Mouse (Mus musculus): ENCODE data around the gene Rassf1. TPM values are rescaled to one million over a fixed set of nuclear protein-coding genes. Genes with fewer than 3 reads are reported as not detected.

Gene Rassf1
- total RNA-seq, 1 experiment = 41.4 TPM

- no peak for DNase-seq (ENCODE audit: low read depth, low spot score)
- H3K9me3 ChIP-seq (ENCODE audit: control insufficient read depth, insufficient read depth, low read depth, low read length) = no peaks in the 10 kb centered on the region
- H3K27ac ChIP-seq (ENCODE audit: insufficient read depth, low read depth, low read length, poor library complexity, severe bottlenecking) = no peak overlapping the region
- in situ Hi-C loops (cut with MboI; ENCODE audit: low sequenced_read_pairs in 2 of 2, unreplicated experiment in 2 of 2) = no loop called here
- peaks cover 19% of the 10 kb centered on the region for H3K36me3 ChIP-seq (ENCODE audit: control insufficient read depth, insufficient read depth, low read length, poor library complexity, severe bottlenecking)
- H3K4me1 ChIP-seq (ENCODE audit: control insufficient read depth in 2 of 2, insufficient read depth in 2 of 2, low read length in 2 of 2, poor library complexity in 1 of 2) = peaks cover 0 to 21% of the 10 kb centered on the region in 2 experiments; a peak in 2 of 4 replicates
- TF ChIP-seq ZNF384 (IDR thresholded peaks at IDR 0.05; ENCODE audit: low read depth, low read length) (no peak), MAFK (IDR thresholded peaks at IDR 0.05; ENCODE audit: insufficient read depth, low read depth, low read length) (no peak), ZC3H11A (IDR thresholded peaks at IDR 0.05; ENCODE audit: borderline replicate concordance, low read depth, low read length) (no peak), CHD2 (IDR thresholded peaks at IDR 0.05; ENCODE audit: low read depth, low read length) (no peak), HCFC1 (IDR thresholded peaks at IDR 0.05; ENCODE audit: borderline replicate concordance, insufficient read depth, low read length) (no peak)
- no peak overlapping the region; a peak in 1 of 4 replicates for H3K4me3 ChIP-seq (ENCODE audit: insufficient read depth in 1 of 2, low read depth in 1 of 2, low read length in 2 of 2, poor library complexity in 1 of 2, severe bottlenecking in 1 of 2)
- H3K9ac ChIP-seq (ENCODE audit: insufficient read depth, low read depth, low read length, poor library complexity, severe bottlenecking) = no peak overlapping the region; the same call in 1 of the 2 replicates
These were observed 35.1 kb downstream of the Rassf1 start for GRCm38 (mm10) chr9:107586504-107586903.

- peak within 1 kb of the TSS; percentile 87 for H3K9ac ChIP-seq (ENCODE audit: insufficient read depth, low read depth, low read length, poor library complexity, severe bottlenecking)
- H3K4me1 ChIP-seq (ENCODE audit: control insufficient read depth in 2 of 2, insufficient read depth in 2 of 2, low read length in 2 of 2, poor library complexity in 1 of 2) = peaks cover 0 to 17% of the 10 kb centered on the region in 2 experiments; a peak in 2 of 4 replicates
- peaks cover 26% of the 10 kb centered on the region for H3K36me3 ChIP-seq (ENCODE audit: control insufficient read depth, insufficient read depth, low read length, poor library complexity, severe bottlenecking)
- peak; percentile 99 for TF ChIP-seq HCFC1 (IDR thresholded peaks at IDR 0.05; ENCODE audit: borderline replicate concordance, insufficient read depth, low read length)
- TF ChIP-seq CHD2 (IDR thresholded peaks at IDR 0.05; ENCODE audit: low read depth, low read length) = no peak
- in situ Hi-C loops (cut with MboI; ENCODE audit: low sequenced_read_pairs in 2 of 2, unreplicated experiment in 2 of 2) = no loop called here
- H3K27ac ChIP-seq (ENCODE audit: insufficient read depth, low read depth, low read length, poor library complexity, severe bottlenecking) = 0 out of 2 replicates have a peak within 1 kb of the TSS, but pooled peaks have one; percentile 16
- H3K4me3 ChIP-seq (ENCODE audit: insufficient read depth in 1 of 2, low read depth in 1 of 2, low read length in 2 of 2, poor library complexity in 1 of 2, severe bottlenecking in 1 of 2) = peak within 1 kb of the TSS; percentile 83 to 86
- no peaks in the 10 kb centered on the region for H3K9me3 ChIP-seq (ENCODE audit: control insufficient read depth, insufficient read depth, low read depth, low read length)
- DNase-seq (ENCODE audit: low read depth, low spot score) = peak; percentile 95
These were observed 35.8 kb downstream of the Rassf1 start, which contains the start of gene Ifrd2 for GRCm38 (mm10) chr9:107586974-107587832. Gene Ifrd2, plus strand, starts transcription at chr9:107587642.

- Histone ChIP-seq H3K9me3 (ENCODE audit: control insufficient read depth, insufficient read depth, low read depth, low read length) (no peaks in the 10 kb centered on the region), H3K36me3 (ENCODE audit: control insufficient read depth, insufficient read depth, low read length, poor library complexity, severe bottlenecking) (peaks cover 33% of the 10 kb centered on the region), H3K9ac (ENCODE audit: insufficient read depth, low read depth, low read length, poor library complexity, severe bottlenecking) (peak overlapping the region; percentile 87), H3K4me1 (ENCODE audit: control insufficient read depth in 2 of 2, insufficient read depth in 2 of 2, low read length in 2 of 2, poor library complexity in 1 of 2) (peaks cover 0 to 11% of the 10 kb centered on the region in 2 experiments; a peak in 2 of 4 replicates), H3K27ac (ENCODE audit: insufficient read depth, low read depth, low read length, poor library complexity, severe bottlenecking) (0 out of 2 replicates have a peak overlapping the region, but pooled peaks have one; percentile 16), H3K4me3 (ENCODE audit: insufficient read depth in 1 of 2, low read depth in 1 of 2, low read length in 2 of 2, poor library complexity in 1 of 2, severe bottlenecking in 1 of 2) (peak overlapping the region; percentile 83 to 86)
- DNase-seq (ENCODE audit: low read depth, low spot score) = no peak
- in situ Hi-C loops (cut with MboI; ENCODE audit: low sequenced_read_pairs in 2 of 2, unreplicated experiment in 2 of 2) = no loop called here
- no peak for TF ChIP-seq ZNF384 (IDR thresholded peaks at IDR 0.05; ENCODE audit: low read depth, low read length)
- no peak for TF ChIP-seq CHD2 (IDR thresholded peaks at IDR 0.05; ENCODE audit: low read depth, low read length)
- TF ChIP-seq ZC3H11A (IDR thresholded peaks at IDR 0.05; ENCODE audit: borderline replicate concordance, low read depth, low read length) = no peak
- TF ChIP-seq MAFK (IDR thresholded peaks at IDR 0.05; ENCODE audit: insufficient read depth, low read depth, low read length) = no peak
- no peak for TF ChIP-seq HCFC1 (IDR thresholded peaks at IDR 0.05; ENCODE audit: borderline replicate concordance, insufficient read depth, low read length)
These were observed 36.7 kb downstream of the Rassf1 start for GRCm38 (mm10) chr9:107587833-107588639.

- TF ChIP-seq CHD2 (IDR thresholded peaks at IDR 0.05; ENCODE audit: low read depth, low read length) (no peak), MAFK (IDR thresholded peaks at IDR 0.05; ENCODE audit: insufficient read depth, low read depth, low read length) (no peak), HCFC1 (IDR thresholded peaks at IDR 0.05; ENCODE audit: borderline replicate concordance, insufficient read depth, low read length) (no peak), ZC3H11A (IDR thresholded peaks at IDR 0.05; ENCODE audit: borderline replicate concordance, low read depth, low read length) (no peak), ZNF384 (IDR thresholded peaks at IDR 0.05; ENCODE audit: low read depth, low read length) (no peak)
- H3K27ac ChIP-seq (ENCODE audit: insufficient read depth, low read depth, low read length, poor library complexity, severe bottlenecking) = peak overlapping the region; percentile 6; the same call in 1 of the 2 replicates
- no peak overlapping the region for H3K9ac ChIP-seq (ENCODE audit: insufficient read depth, low read depth, low read length, poor library complexity, severe bottlenecking)
- DNase-seq (ENCODE audit: low read depth, low spot score) = no peak
- peaks cover 0 to 25% of the 10 kb centered on the region in 2 experiments; a peak in 2 of 4 replicates for H3K4me1 ChIP-seq (ENCODE audit: control insufficient read depth in 2 of 2, insufficient read depth in 2 of 2, low read length in 2 of 2, poor library complexity in 1 of 2)
- H3K4me3 ChIP-seq (ENCODE audit: insufficient read depth in 1 of 2, low read depth in 1 of 2, low read length in 2 of 2, poor library complexity in 1 of 2, severe bottlenecking in 1 of 2) = no peak overlapping the region
- H3K36me3 ChIP-seq (ENCODE audit: control insufficient read depth, insufficient read depth, low read length, poor library complexity, severe bottlenecking) = peaks cover 46% of the 10 kb centered on the region
- in situ Hi-C loops (cut with MboI; ENCODE audit: low sequenced_read_pairs in 2 of 2, unreplicated experiment in 2 of 2) = no loop called here
- no peaks in the 10 kb centered on the region for H3K9me3 ChIP-seq (ENCODE audit: control insufficient read depth, insufficient read depth, low read depth, low read length)
These were observed 38.9 kb downstream of the Rassf1 start for GRCm38 (mm10) chr9:107590058-107590772.

Measured in ES-E14 (cell line).